Mouse (Mus musculus) lung, embryonic 14.5 days (tissue): ENCODE data around the gene Gps1. TPM values are rescaled to one million over a fixed set of nuclear protein-coding genes. Genes with fewer than 3 reads are reported as not detected.

ENCODE experiments used
- ATAC-seq: fragments of 200-750 bp; cut with Nextera tagmentation; 2 replicates; pipeline ENCODE4 v1.8.0; 2017; ENCODE audit warnings: mild to moderate bottlenecking, moderate TSS enrichment, moderate library complexity; ENCODE audit not compliant: insufficient read depth
- DNase-seq: peaks from one replicate; pipeline ENCODE4 v3.0.0-alpha.2; 2015
- H3K27ac ChIP-seq: fragments of 300-500 bp; sonication (generic); 2 replicates; pipeline ENCODE4 v1.5.1; 2014; ENCODE audit warnings: low read depth, mild to moderate bottlenecking, moderate library complexity
- H3K27me3 ChIP-seq: fragments of 300-500 bp; sonication (generic); 2 replicates; pipeline ENCODE4 v1.6.1; 2014; ENCODE audit warnings: low read length, control low read depth; ENCODE audit not compliant: insufficient read depth
- H3K36me3 ChIP-seq: fragments of 300-500 bp; sonication (generic); 2 replicates; pipeline ENCODE4 v1.6.1; 2014; ENCODE audit warnings: control low read depth; ENCODE audit not compliant: insufficient read depth
- H3K4me1 ChIP-seq: fragments of 300-500 bp; sonication (generic); 2 replicates; pipeline ENCODE4 v1.6.1; 2014; ENCODE audit warnings: antibody characterized with exemption, control low read depth; ENCODE audit not compliant: insufficient read depth
- H3K4me2 ChIP-seq: fragments of 300-500 bp; sonication (generic); 2 replicates; pipeline ENCODE4 v1.6.1; 2014; ENCODE audit warnings: mild to moderate bottlenecking
- H3K4me3 ChIP-seq: fragments of 300-500 bp; sonication (generic); 2 replicates; pipeline ENCODE4 v1.5.1; 2014; ENCODE audit warnings: low read depth, low read length
- H3K9ac ChIP-seq: fragments of 300-500 bp; sonication (generic); 2 replicates; pipeline ENCODE4 v1.6.1; 2014
- H3K9me3 ChIP-seq: fragments of 300-500 bp; sonication (generic); 2 replicates; pipeline ENCODE4 v1.6.1; 2016; ENCODE audit warnings: low read depth, low read length, control low read depth
- CTCF ChIP-seq: IDR thresholded peaks from 2 replicates; pipeline ENCODE4 v1.5.1; 2016; ENCODE audit warnings: antibody characterized with exemption, low read depth
- WGBS: fragments of 180-500 bp; shearing (Covaris S2); extraction: QIAGEN DNeasy Blood & Tissue Kit; methylation state at CpG from one replicate; pipeline ENCODE4 v1.1.7; 2014; 5-methylcytosine and 5-hydroxymethylcytosine counted together
- polyA plus RNA-seq: library from polyadenylated mRNA; unstranded; fragments of >200 nt; fragmentation: Nextera tagmentation; extraction: Ambion mirVana; gene quantifications from 2 replicates; pipeline ENCODE4 v1.2.1, GENCODE M21; 2014

Gps1 gene
- 240 and 257 TPM in 2 replicates for polyA plus RNA-seq

- Histone ChIP-seq H3K9ac (peak within 1 kb of the TSS; percentile 87), H3K9me3 (no peaks in the 10 kb centered on the region), H3K4me1 (peaks cover 8% of the 10 kb centered on the region; the same call in 1 of the 2 replicates), H3K4me2 (peak within 1 kb of the TSS; percentile 98), H3K36me3 (peaks cover 50% of the 10 kb centered on the region), H3K4me3 (peak within 1 kb of the TSS; percentile 93), H3K27me3 (no peaks in the 10 kb centered on the region), H3K27ac (peak within 1 kb of the TSS; percentile 81)
- no peak for TF ChIP-seq CTCF
- peak; percentile 90 for DNase-seq
- WGBS = under 1% methylated on average over 102 of the region's 107 CpGs
- peak; percentile 88 for ATAC-seq
These were observed at the start of gene Gps1, which contains the start of gene Rfng for GRCm38 (mm10) chr11:120784064-120784791. Gene Gps1 (plus strand): TSS chr11:120784272. Gene Rfng (minus strand): TSS chr11:120784207.

DNA sequence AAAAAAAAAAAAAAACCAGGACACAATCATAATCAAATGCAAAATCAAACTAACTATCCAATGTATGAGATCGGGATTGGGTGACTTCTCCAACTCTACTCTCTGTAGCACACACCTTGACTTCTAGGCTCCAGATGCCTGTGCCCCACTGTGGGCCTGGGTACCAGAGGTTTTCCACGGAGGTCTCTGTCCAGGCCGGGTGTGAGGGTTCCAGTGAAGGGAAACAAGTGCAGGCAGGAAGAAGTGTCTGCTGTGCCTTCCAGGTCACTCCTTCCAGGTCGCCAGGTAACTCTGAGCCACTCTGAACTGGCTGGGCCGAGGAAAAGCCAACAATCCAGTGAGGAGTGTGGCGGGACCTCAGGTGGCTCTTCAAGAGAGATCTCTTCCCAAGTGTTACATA, 47.6 kb upstream of the Gps1 start:
- no peak overlapping the region for H3K27ac ChIP-seq
- no peaks in the 10 kb centered on the region for H3K36me3 ChIP-seq
- no peaks in the 10 kb centered on the region for H3K9me3 ChIP-seq

GRCm38 (mm10) chr11:120740981-120741380, 43.1 kb upstream of the Gps1 start:
- Histone ChIP-seq H3K4me3 (no peak overlapping the region), H3K4me2 (no peak overlapping the region), H3K9ac (no peak overlapping the region), H3K27ac (no peak overlapping the region), H3K36me3 (no peaks in the 10 kb centered on the region), H3K9me3 (no peaks in the 10 kb centered on the region), H3K27me3 (no peaks in the 10 kb centered on the region), H3K4me1 (no peaks in the 10 kb centered on the region)
- ATAC-seq (no peak), DNase-seq (no peak)
- TF ChIP-seq CTCF = no peak
- 83% methylated on average over 5 of the region's 5 CpGs for WGBS

More for the DNA sequence above, 47.6 kb upstream of the Gps1 start:
- Histone ChIP-seq H3K4me3 (no peak overlapping the region), H3K4me2 (no peak overlapping the region), H3K4me1 (no peaks in the 10 kb centered on the region), H3K9ac (no peak overlapping the region), H3K27me3 (no peaks in the 10 kb centered on the region)
- TF ChIP-seq CTCF = no peak
- WGBS = 62% methylated on average over 6 of the region's 6 CpGs
- DNase-seq (no peak), ATAC-seq (no peak)

GRCm38 (mm10) chr11:120744121-120744701, 39.9 kb upstream of the Gps1 start:
- no peak for TF ChIP-seq CTCF
- H3K36me3 ChIP-seq = no peaks in the 10 kb centered on the region

GRCm38 (mm10) chr11:120747974-120748373, 36.1 kb upstream of the Gps1 start:
- 72% methylated on average over 4 of the region's 4 CpGs for WGBS
- H3K4me2 ChIP-seq = no peak overlapping the region
- no peak overlapping the region for H3K4me3 ChIP-seq
- ATAC-seq = no peak
- no peak for DNase-seq
- no peak overlapping the region for H3K9ac ChIP-seq
- H3K36me3 ChIP-seq = no peaks in the 10 kb centered on the region
- H3K27me3 ChIP-seq = no peaks in the 10 kb centered on the region
- no peaks in the 10 kb centered on the region for H3K4me1 ChIP-seq
- no peaks in the 10 kb centered on the region for H3K9me3 ChIP-seq
- no peak for TF ChIP-seq CTCF
- no peak overlapping the region for H3K27ac ChIP-seq

More at GRCm38 (mm10) chr11:120744121-120744701, 39.9 kb upstream of the Gps1 start:
- no peak overlapping the region for H3K4me3 ChIP-seq
- peak; percentile 72 for DNase-seq
- H3K27ac ChIP-seq = peak overlapping the region; percentile 80
- ATAC-seq = peak; percentile 84
- 56% methylated on average over 7 of the region's 7 CpGs for WGBS
- no peak overlapping the region for H3K4me2 ChIP-seq
- H3K9ac ChIP-seq = no peak overlapping the region
- no peaks in the 10 kb centered on the region for H3K27me3 ChIP-seq
- H3K9me3 ChIP-seq = no peaks in the 10 kb centered on the region
- H3K4me1 ChIP-seq = no peaks in the 10 kb centered on the region

- no peak for ATAC-seq
- no peaks in the 10 kb centered on the region for H3K9me3 ChIP-seq
- no peak overlapping the region for H3K27ac ChIP-seq
- peak; percentile 52 for DNase-seq
- no peaks in the 10 kb centered on the region for H3K27me3 ChIP-seq
- H3K4me3 ChIP-seq = no peak overlapping the region
- H3K4me2 ChIP-seq = no peak overlapping the region
- H3K4me1 ChIP-seq = no peaks in the 10 kb centered on the region
- H3K9ac ChIP-seq = no peak overlapping the region
- no peaks in the 10 kb centered on the region for H3K36me3 ChIP-seq
- peak; percentile 54 for TF ChIP-seq CTCF
- 59% methylated on average over 8 of the region's 8 CpGs for WGBS
These were observed 34.6 kb upstream of the Gps1 start for GRCm38 (mm10) chr11:120749430-120749829.

DNA sequence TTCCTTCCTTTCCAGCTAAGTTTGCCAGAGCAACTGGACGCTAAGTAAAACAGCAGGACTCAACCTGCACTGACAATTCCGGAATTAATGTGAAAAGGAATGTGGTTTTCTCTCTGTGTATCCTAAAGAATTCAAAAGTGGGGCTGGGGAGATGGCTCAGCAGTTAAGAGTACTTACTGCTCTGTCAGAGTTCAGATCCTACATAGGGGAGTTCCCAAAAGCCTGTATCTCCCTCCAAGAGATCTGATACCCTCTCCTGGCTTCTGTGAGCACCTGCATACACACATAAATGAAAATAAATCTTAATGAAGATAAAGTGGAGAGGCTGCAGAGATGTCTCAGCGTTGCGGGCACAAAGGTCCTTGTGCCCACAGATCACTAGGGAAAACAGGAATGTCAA, 32.5 kb upstream of the Gps1 start:
- no peak for TF ChIP-seq CTCF
- Histone ChIP-seq H3K9me3 (no peaks in the 10 kb centered on the region), H3K4me2 (no peak overlapping the region), H3K27ac (no peak overlapping the region), H3K9ac (no peak overlapping the region), H3K4me3 (no peak overlapping the region), H3K27me3 (no peaks in the 10 kb centered on the region), H3K4me1 (no peaks in the 10 kb centered on the region), H3K36me3 (no peaks in the 10 kb centered on the region)
- 43% methylated on average over 4 of the region's 4 CpGs for WGBS
- DNase-seq (no peak), ATAC-seq (no peak)
